Mouse (Mus musculus): ENCODE data around the gene Polk.

The Polk gene

DNA sequence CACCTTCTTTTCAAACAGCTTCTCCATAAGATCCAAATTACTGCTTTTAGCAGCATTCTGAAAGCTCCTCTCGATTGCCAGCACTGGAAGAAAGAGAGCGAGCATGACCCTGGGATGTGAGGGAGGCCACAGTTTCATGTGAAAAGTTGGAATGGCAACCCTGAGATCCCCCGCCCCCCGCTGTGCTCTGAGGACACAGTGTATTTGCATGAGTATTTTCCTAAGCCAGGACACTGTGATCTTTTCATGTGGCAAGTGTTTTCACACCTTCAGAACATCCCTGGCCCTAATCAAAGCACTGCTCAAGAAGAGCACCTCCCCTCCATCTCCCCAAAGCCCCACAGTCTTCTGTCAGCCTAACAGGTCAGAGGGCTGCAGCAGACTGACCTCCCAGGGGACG is 77.1 kb downstream of the Polk start:
- DNase-seq (ENCODE audit: low spot score), result no peak

DNA sequence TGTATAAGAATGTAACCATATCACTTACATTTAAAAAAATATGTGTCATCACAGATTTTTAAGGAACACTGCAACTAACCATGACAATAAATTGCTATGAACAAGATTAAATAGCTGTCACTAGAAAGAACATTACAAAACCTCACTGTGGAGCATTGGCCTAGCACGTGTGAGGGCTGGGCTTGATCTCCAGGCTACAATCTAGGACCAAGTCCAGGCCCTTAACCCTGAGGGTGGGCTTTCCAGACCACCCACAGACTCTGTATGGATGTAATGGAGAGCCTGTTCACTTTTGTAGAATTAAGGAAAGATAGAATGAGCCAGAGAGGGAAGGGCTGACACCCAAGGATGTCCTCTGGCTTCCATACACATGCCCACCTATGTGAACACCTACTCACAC is 79.7 kb downstream of the Polk start:
- DNase-seq (ENCODE audit: low spot score), result no peak

DNA sequence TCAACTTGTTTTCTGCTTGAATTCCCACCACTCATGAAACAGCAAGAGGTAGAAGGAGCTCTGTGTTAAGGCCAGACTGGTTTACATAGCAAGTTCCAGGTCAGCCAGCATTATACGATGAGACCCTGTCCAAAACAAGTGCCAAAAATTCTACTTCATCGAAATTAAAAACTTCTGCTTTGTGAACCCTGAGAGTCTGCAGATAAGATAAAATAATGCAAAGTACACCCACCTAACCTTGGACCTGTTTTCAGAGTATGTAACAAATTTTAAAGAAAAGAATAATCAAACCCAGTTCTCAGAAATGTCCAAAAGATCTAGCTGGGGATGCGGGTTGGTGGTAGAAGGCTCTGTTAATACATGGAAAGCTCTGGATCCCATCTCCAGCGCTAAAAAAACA is 83.8 kb downstream of the Polk start:
- no peak for DNase-seq (ENCODE audit: low spot score)

- no peak for DNase-seq (ENCODE audit: low spot score)
Measured at GRCm38 (mm10) chr13:96458018-96458417, 84.4 kb downstream of the Polk start.

- DNase-seq (ENCODE audit: low spot score), result no peak
Measured at GRCm38 (mm10) chr13:96457566-96457965, 84.8 kb downstream of the Polk start.

- DNase-seq (ENCODE audit: low spot score), result no peak
Measured at GRCm38 (mm10) chr13:96454288-96454687, 88.1 kb downstream of the Polk start.

- no peak for DNase-seq (ENCODE audit: low spot score)
Measured at GRCm38 (mm10) chr13:96452621-96453020, 89.8 kb downstream of the Polk start.

DNA sequence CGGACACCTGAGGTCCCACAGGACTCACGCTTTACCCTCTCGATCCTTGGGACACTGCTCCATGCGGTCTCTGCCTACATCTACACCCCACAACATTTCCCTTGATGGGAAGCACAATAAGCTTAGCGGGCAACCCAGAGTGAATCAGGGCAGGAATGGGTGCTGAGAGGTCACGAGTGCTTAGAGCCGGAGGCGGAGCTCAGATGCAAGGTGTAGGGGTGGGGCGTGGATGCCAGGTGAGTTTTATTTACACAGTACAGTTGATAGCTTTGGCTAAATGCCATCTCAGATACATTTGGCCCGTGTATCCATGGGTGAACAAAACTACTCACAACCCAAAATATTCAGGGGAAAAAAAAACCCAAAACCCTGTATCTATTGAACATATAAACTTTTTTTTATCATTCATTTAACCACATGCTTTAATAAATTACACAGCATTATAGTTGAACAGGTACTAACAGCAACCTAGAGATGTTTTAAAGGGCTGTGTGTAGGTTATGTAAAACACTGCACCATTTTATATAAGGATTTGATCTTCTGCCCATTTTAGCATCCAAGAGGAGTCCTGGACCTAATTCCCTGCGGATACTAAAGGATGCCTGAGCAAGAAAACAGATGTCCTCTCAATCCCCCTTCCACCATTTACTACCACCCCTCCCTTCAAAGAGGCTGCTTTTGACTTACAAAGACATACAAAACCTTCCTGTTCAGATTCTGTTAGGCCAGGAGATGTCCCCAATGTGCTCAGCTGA is 90.8 kb downstream of the Polk start:
- DNase-seq (ENCODE audit: low spot score), result no peak

DNA sequence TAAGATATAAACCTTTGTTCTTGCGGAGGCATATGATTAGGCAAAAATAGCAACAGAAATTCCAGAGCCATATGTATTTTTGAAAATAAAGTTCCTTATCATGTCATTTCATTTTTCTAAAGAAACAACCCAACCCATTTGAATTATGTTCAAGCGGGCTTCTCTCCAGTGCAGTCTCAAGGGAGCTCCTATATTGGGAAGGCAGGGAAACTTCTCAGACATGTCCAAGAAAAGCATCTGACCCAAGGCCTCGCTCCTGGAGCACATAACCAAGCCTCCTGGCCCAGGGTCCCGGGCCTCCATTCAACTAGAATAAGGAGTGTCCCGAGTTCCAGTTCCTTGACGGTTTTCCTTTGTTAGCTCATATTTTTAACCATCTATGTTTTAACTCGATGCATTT is 91.5 kb downstream of the Polk start:
- DNase-seq (ENCODE audit: low spot score), result no peak

DNA sequence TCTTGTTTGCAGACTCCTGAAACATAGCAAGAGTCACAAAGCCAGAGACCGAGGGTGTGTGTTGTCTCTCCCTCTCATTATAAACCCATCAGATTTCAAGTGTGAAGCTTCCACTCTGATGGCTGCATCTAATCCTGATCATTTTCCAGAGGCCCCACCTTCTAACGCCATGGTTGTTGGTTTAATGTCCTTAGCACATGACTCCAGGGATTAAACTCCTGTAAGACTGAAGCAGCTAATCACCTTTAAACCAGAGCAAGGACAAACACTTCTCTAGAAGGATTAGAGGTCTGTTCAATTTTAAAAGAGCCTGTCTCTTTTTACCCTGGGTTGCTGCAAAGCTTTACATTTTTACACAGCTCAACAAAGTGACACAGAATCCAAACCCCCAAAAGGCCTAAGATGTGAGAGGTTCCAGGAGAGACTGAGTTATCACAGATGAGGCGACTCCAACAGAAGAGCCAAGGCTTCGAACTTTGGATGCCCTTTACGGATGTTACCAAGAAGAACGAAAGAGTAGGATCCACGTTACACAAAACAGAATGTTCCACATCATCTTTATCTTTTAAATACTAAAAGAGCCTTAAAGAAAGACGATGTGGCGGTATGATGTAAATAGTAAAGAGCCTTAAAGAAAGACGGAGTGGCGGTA is 92.0 kb downstream of the Polk start:
- no peak for DNase-seq (ENCODE audit: low spot score)

- DNase-seq (ENCODE audit: low spot score), result no peak
Measured at GRCm38 (mm10) chr13:96440436-96440835, 101.9 kb downstream of the Polk start.

GRCm38 (mm10) chr13:96436921-96437320 is 105.5 kb downstream of the Polk start:
- DNase-seq (ENCODE audit: low spot score), result no peak

GRCm38 (mm10) chr13:96435793-96436192 is 106.6 kb downstream of the Polk start:
- no peak for DNase-seq (ENCODE audit: low spot score)

GRCm38 (mm10) chr13:96434899-96435331 is 107.5 kb downstream of the Polk start:
- no peak for DNase-seq (ENCODE audit: low spot score)

DNA sequence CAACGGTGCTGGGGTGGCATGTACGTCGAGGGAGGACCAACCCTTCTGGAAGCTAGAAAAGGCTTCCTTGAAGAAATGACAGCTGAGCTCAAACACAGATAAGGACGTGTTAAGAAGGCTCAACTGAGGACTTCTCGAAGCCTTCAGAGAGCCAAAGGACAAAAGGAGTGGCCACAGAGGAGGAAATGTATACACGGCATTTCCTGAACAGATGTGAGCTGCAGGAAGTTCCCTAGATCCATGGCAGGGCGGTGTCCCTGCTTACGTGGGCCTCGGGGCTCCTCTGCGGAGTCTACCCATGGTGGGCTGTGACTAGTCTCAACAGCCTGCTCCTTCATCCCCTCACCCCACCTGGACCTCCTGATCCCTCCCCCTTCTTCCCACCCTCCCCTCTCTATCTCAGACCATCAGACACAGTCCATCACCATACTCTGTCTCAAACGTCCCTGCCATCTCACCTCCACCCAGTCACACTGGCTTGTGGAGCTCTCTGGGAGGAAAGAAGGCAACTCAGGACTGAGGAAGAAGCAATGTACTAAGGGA is 108.7 kb downstream of the Polk start:
- no peak for DNase-seq (ENCODE audit: low spot score)

- no peak for DNase-seq (ENCODE audit: low spot score)
Measured at GRCm38 (mm10) chr13:96433041-96433440, 109.3 kb downstream of the Polk start.

DNA sequence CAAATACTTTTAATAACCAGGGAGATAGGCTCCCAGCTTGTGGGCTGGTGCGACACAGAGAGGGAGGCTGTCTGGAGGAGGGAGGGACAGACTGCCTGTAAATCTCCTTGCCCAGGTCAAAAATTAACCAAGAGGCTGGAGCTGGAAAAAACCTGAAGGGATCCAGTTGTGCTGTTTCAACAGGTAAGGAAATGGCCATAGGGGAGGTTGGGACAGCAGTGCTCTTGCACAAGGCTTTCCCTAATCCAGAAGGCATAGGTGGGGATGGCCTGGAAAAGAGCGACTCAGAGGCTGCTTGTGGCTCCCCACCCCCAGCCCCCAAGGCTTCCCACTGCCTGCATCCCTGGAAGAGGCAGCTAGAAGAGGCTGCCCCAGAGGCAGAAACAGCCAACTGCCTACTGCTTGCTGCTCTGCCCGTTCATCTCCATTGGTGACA is 110.0 kb downstream of the Polk start:
- DNase-seq (ENCODE audit: low spot score), result no peak

DNA sequence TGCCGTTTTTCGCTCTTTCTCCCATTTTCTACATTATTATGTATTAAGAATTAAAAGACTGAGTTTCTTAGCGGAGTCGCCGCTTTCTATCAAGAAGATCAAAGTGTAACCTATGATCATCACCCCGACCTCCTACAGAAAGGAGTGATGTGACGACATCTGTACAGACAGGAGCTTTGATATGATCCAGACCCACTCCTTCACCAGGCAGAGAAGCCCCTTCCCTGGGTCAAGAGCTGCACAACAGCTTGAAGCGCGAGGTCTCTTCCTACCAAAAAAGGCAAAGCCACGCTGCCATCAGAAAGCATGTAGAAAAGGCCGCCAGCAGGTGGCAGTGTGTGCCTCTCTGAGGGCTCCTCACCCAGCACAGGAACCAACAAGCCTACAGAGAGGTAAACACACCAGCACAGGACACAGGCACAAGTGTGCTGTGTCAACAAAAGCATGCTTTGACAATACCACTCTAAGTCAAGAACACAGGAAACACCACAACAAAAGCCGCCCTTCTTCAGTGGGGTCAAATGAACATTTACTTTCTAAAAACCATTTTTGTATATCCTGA is 110.7 kb downstream of the Polk start:
- DNase-seq (ENCODE audit: low spot score), result peak; percentile 92
